Mouse (Mus musculus) thymus, adult 2 months (tissue): ENCODE data around the gene Hk2. TPM values are rescaled to one million over a fixed set of nuclear protein-coding genes. Genes with fewer than 3 reads are reported as not detected.

Source experiments
- DNase-seq: peaks from one replicate; pipeline ENCODE4 v3.0.0; 2021
- H3K27ac ChIP-seq: fragments of 200-500 bp; 2 replicates; pipeline ENCODE4 v1.5.1; 2012; ENCODE audit warnings: low read length, control low read depth; ENCODE audit not compliant: control insufficient read depth, insufficient read depth
- H3K27me3 ChIP-seq: fragments of 200-500 bp; 2 replicates; pipeline ENCODE4 v1.6.1; 2012; ENCODE audit warnings: mild to moderate bottlenecking, low read length, moderate library complexity, mixed read lengths; ENCODE audit not compliant: control insufficient read depth, insufficient read depth
- H3K36me3 ChIP-seq: fragments of 200-500 bp; 2 replicates; pipeline ENCODE4 v1.6.1; 2012; ENCODE audit warnings: mild to moderate bottlenecking, low read length, moderate library complexity; ENCODE audit not compliant: control insufficient read depth, insufficient read depth
- H3K4me1 ChIP-seq: fragments of 200-500 bp; replicated peaks from 2 replicates; pipeline ENCODE4 v1.6.1; 2012; ENCODE audit warnings: low read length; ENCODE audit not compliant: control insufficient read depth, insufficient read depth
- H3K4me3 ChIP-seq: fragments of 200-500 bp; 2 replicates; pipeline ENCODE4 v1.5.1; 2012; ENCODE audit warnings: mild to moderate bottlenecking, low read length, control low read depth, moderate library complexity; ENCODE audit not compliant: control insufficient read depth, insufficient read depth
- CTCF ChIP-seq: fragments of 200-500 bp; IDR thresholded peaks from 2 replicates; pipeline ENCODE4 v1.5.1; 2012; ENCODE audit warnings: mild to moderate bottlenecking, control low read depth, low read length, moderate library complexity, borderline replicate concordance; ENCODE audit not compliant: control insufficient read depth, poor library complexity, insufficient read depth; ENCODE audit errors: extremely low read depth
- POLR2A ChIP-seq: fragments of 200-500 bp; IDR thresholded peaks from 2 replicates; pipeline ENCODE4 v1.6.1; 2012; ENCODE audit warnings: mild to moderate bottlenecking, low read length, control low read depth, moderate library complexity; ENCODE audit not compliant: control insufficient read depth, poor library complexity, insufficient read depth; ENCODE audit errors: extremely low read depth
- WGBS: fragments of 180-500 bp; shearing (Covaris S2); methylation state at CpG from one replicate; pipeline ENCODE4 v1.1.7; 2018; 5-methylcytosine and 5-hydroxymethylcytosine counted together
- polyA plus RNA-seq: library from polyadenylated mRNA; depleted of rRNA; stranded (reverse); fragments of >200 nt; gene quantifications from 2 replicates; pipeline ENCODE4 v1.2.3, GENCODE M21; 2012

Hk2 gene
- polyA plus RNA-seq, 1 experiment, result 6.7 TPM

DNA sequence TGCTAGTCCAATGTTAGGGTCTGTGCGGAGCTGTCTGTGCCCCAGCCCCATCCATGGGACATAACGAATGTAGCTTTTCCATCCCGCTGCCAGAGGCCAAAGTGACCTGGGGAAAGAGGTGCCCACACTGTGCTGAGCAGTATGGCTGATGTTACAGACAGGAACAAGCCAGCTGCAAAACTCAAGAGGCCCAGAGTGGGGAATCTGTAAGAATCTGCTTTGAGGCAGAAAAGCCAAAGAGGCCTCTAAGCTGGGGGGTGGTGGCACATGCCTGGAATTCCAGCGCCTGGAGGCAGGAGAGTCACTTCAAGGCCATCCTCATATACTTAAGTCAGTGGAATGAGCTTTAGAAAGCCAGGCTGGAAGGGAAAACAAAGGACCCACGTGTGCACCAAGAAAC is 50.9 kb downstream of the Hk2 start:
- H3K27ac ChIP-seq, result no peak overlapping the region
- WGBS, result 93% methylated on average over 5 of the region's 5 CpGs
- no peak overlapping the region for H3K4me3 ChIP-seq
- H3K36me3 ChIP-seq, result no peaks in the 10 kb centered on the region
- no peak for TF ChIP-seq CTCF
- no peak for TF ChIP-seq POLR2A
- no peaks in the 10 kb centered on the region for H3K4me1 ChIP-seq
- DNase-seq, result no peak
- H3K27me3 ChIP-seq, result no peaks in the 10 kb centered on the region

- no peak overlapping the region for H3K4me3 ChIP-seq
- TF ChIP-seq POLR2A (no peak), CTCF (no peak)
- no peak overlapping the region for H3K27ac ChIP-seq
- H3K27me3 ChIP-seq, result no peaks in the 10 kb centered on the region
- H3K4me1 ChIP-seq, result no peaks in the 10 kb centered on the region
- no peak for DNase-seq
- H3K36me3 ChIP-seq, result no peaks in the 10 kb centered on the region
- WGBS, result 73% methylated on average over 4 of the region's 4 CpGs
Observed at GRCm38 (mm10) chr6:82716126-82716525, 58.1 kb downstream of the Hk2 start.

DNA sequence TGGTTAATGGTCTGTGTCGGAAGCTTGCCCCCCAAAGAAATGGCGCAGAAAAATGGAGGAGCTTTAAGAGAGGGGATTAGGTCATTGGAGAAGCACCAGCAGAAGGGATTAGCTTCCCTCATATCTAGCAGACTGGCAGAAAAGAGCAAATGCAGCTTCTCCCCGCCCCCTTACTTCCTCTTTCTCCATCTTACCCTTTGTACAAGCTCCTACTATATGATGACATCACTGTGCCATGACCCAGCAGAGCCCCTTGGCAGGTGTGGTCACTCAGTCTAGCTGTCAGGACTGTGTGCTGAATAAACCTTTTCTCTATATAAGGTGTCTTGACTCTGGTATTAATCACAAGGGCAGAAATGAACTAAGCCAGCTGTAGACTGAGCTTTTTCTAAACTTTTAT is 58.6 kb downstream of the Hk2 start:
- Histone ChIP-seq H3K27ac (no peak overlapping the region), H3K27me3 (no peaks in the 10 kb centered on the region), H3K36me3 (no peaks in the 10 kb centered on the region), H3K4me1 (no peaks in the 10 kb centered on the region), H3K4me3 (no peak overlapping the region)
- DNase-seq, result no peak
- TF ChIP-seq POLR2A, result no peak
- TF ChIP-seq CTCF, result no peak
- 80% methylated on average over 3 of the region's 3 CpGs for WGBS

DNA sequence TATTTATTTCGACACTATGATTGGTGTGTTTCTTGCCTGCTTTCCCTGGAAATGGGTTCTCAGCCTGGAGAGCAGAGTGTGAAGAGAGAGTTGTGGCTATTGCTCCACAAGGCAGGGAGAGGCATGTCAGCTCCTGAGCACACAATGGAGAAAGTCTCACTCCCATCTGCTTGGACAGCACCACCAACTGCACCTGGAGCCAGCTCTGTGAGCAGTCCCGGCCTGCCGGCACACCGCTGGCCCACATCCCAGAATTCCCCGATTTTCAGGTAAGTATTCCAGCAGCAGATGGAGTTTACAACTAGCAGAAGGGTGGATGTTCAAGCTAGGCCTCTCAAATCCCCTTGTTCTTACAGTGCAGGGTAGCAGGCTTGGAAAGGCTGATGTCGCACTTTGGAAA is 59.0 kb downstream of the Hk2 start:
- 93% methylated on average over 6 of the region's 6 CpGs for WGBS
- no peaks in the 10 kb centered on the region for H3K36me3 ChIP-seq
- TF ChIP-seq CTCF, result no peak
- TF ChIP-seq POLR2A, result no peak
- H3K27me3 ChIP-seq, result no peaks in the 10 kb centered on the region
- DNase-seq, result no peak
- no peak overlapping the region for H3K27ac ChIP-seq
- H3K4me3 ChIP-seq, result no peak overlapping the region
- no peaks in the 10 kb centered on the region for H3K4me1 ChIP-seq

DNA sequence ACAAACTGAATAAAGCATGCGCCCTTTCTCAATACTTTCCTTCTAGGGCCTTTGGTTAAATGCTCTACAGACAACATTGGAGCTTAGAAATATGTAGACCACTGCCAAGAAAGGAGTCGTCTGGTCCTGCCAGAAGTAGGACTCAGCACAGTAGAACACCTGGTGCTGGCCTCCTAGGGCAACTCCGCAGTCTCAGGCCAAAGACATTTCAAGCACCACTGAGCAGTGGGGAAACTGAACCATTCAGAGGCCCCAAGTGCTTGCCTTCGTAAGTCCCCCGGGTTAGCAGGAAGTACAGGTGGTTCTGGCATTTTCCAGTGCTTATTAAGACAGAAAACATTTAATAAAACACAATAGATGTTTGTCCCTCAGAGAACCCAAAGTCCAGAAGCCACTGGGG is 59.4 kb downstream of the Hk2 start:
- WGBS, result 91% methylated on average over 5 of the region's 5 CpGs
- H3K4me1 ChIP-seq, result no peaks in the 10 kb centered on the region
- no peaks in the 10 kb centered on the region for H3K27me3 ChIP-seq
- no peak for DNase-seq
- H3K27ac ChIP-seq, result no peak overlapping the region
- TF ChIP-seq CTCF (no peak), POLR2A (no peak)
- no peak overlapping the region for H3K4me3 ChIP-seq
- no peaks in the 10 kb centered on the region for H3K36me3 ChIP-seq

- DNase-seq, result peak; percentile 79
- TF ChIP-seq POLR2A, result no peak
- peak; percentile 60; the same call in 1 of the 2 replicates for TF ChIP-seq CTCF
- Histone ChIP-seq H3K36me3 (no peaks in the 10 kb centered on the region), H3K27me3 (no peaks in the 10 kb centered on the region), H3K4me1 (no peaks in the 10 kb centered on the region), H3K27ac (no peak overlapping the region), H3K4me3 (no peak overlapping the region)
- 33% methylated on average over 3 of the region's 3 CpGs for WGBS
Observed at GRCm38 (mm10) chr6:82714243-82714642, 60.0 kb downstream of the Hk2 start.

- no peaks in the 10 kb centered on the region for H3K36me3 ChIP-seq
- H3K4me3 ChIP-seq, result no peak overlapping the region
- no peaks in the 10 kb centered on the region for H3K4me1 ChIP-seq
- TF ChIP-seq POLR2A, result no peak
- no peak for TF ChIP-seq CTCF
- no peak for DNase-seq
- 99% methylated on average over 3 of the region's 3 CpGs for WGBS
- H3K27me3 ChIP-seq, result no peaks in the 10 kb centered on the region
- no peak overlapping the region for H3K27ac ChIP-seq
Observed at GRCm38 (mm10) chr6:82707742-82708141, 66.5 kb downstream of the Hk2 start.
